Mouse (Mus musculus): ENCODE measurements around the gene Emc6. TPM values are rescaled to one million over a fixed set of nuclear protein-coding genes. Genes with fewer than 3 reads are reported as not detected.

The Emc6 gene
- polyA plus RNA-seq (2016; fragmentation: Nextera tagmentation; extraction: Ambion mirVana): 99.7 and 104 TPM in 2 replicates

GRCm38 (mm10) chr11:73176608-73177508 is at the start of gene Emc6, which contains the start of gene Tax1bp3:
TSS of gene Emc6 (minus strand) at chr11:73177037.
TSS of gene Tax1bp3 (plus strand) at chr11:73177083.
- no peaks in the 10 kb centered on the region for H3K9me3 ChIP-seq
- ATAC-seq (ENCODE audit: insufficient number of reproducible peaks, insufficient read depth, low FRiP score, low TSS enrichment): peak; percentile 96
- peak within 1 kb of the TSS; percentile 95 for H3K27ac ChIP-seq
- peak within 1 kb of the TSS; percentile 96 for H3K4me3 ChIP-seq
- H3K36me3 ChIP-seq: peaks cover 22% of the 10 kb centered on the region
- H3K4me1 ChIP-seq: peaks cover 15% of the 10 kb centered on the region
- H3K9ac ChIP-seq: peak within 1 kb of the TSS; percentile 93
- under 1% methylated on average over 81 of the region's 81 CpGs for WGBS
- H3K27me3 ChIP-seq: no peaks in the 10 kb centered on the region
- peak within 1 kb of the TSS; percentile 74 for H3K4me2 ChIP-seq (replicated peaks)

GRCm38 (mm10) chr11:73225856-73226255 is 49.0 kb upstream of the Emc6 start:
- WGBS: 88% methylated on average over 6 of the region's 6 CpGs

GRCm38 (mm10) chr11:73223966-73224365 is 47.1 kb upstream of the Emc6 start:
- H3K27ac ChIP-seq: no peak overlapping the region
- no peak overlapping the region for H3K4me3 ChIP-seq
- 74% methylated on average over 2 of the region's 2 CpGs for WGBS
- no peaks in the 10 kb centered on the region for H3K36me3 ChIP-seq
- H3K9ac ChIP-seq: no peak overlapping the region
- no peaks in the 10 kb centered on the region for H3K4me1 ChIP-seq
- no peak for ATAC-seq (ENCODE audit: insufficient number of reproducible peaks, insufficient read depth, low FRiP score, low TSS enrichment)
- H3K4me2 ChIP-seq (replicated peaks): no peak overlapping the region
- no peaks in the 10 kb centered on the region for H3K27me3 ChIP-seq
- no peaks in the 10 kb centered on the region for H3K9me3 ChIP-seq

More at GRCm38 (mm10) chr11:73225856-73226255, 49.0 kb upstream of the Emc6 start:
- ATAC-seq (ENCODE audit: insufficient number of reproducible peaks, insufficient read depth, low FRiP score, low TSS enrichment): no peak
- no peaks in the 10 kb centered on the region for H3K36me3 ChIP-seq
- no peaks in the 10 kb centered on the region for H3K27me3 ChIP-seq
- H3K9ac ChIP-seq: no peak overlapping the region
- no peaks in the 10 kb centered on the region for H3K9me3 ChIP-seq
- H3K4me1 ChIP-seq: no peaks in the 10 kb centered on the region
- no peak overlapping the region for H3K4me2 ChIP-seq (replicated peaks)
- no peak overlapping the region for H3K4me3 ChIP-seq
- no peak overlapping the region for H3K27ac ChIP-seq

- Histone ChIP-seq H3K4me2 (replicated peaks) (no peak overlapping the region), H3K27ac (no peak overlapping the region), H3K4me3 (no peak overlapping the region), H3K4me1 (no peaks in the 10 kb centered on the region), H3K9ac (no peak overlapping the region), H3K36me3 (no peaks in the 10 kb centered on the region), H3K9me3 (no peaks in the 10 kb centered on the region), H3K27me3 (no peaks in the 10 kb centered on the region)
- 41% methylated on average over 5 of the region's 5 CpGs for WGBS
- no peak for ATAC-seq (ENCODE audit: insufficient number of reproducible peaks, insufficient read depth, low FRiP score, low TSS enrichment)
Measured at GRCm38 (mm10) chr11:73222846-73223245, 46.0 kb upstream of the Emc6 start.

GRCm38 (mm10) chr11:73220651-73221050 is 43.8 kb upstream of the Emc6 start:
- Histone ChIP-seq H3K9ac (no peak overlapping the region), H3K27ac (no peak overlapping the region), H3K27me3 (no peaks in the 10 kb centered on the region), H3K9me3 (no peaks in the 10 kb centered on the region), H3K36me3 (no peaks in the 10 kb centered on the region), H3K4me3 (no peak overlapping the region), H3K4me2 (replicated peaks) (no peak overlapping the region), H3K4me1 (no peaks in the 10 kb centered on the region)
- no peak for ATAC-seq (ENCODE audit: insufficient number of reproducible peaks, insufficient read depth, low FRiP score, low TSS enrichment)
- 83% methylated on average over 1 of the region's 1 CpGs for WGBS

- H3K4me3 ChIP-seq: no peak overlapping the region
- no peaks in the 10 kb centered on the region for H3K4me1 ChIP-seq
- no peaks in the 10 kb centered on the region for H3K9me3 ChIP-seq
- H3K36me3 ChIP-seq: no peaks in the 10 kb centered on the region
- 61% methylated on average over 2 of the region's 2 CpGs for WGBS
- H3K27me3 ChIP-seq: no peaks in the 10 kb centered on the region
- no peak overlapping the region for H3K27ac ChIP-seq
- no peak overlapping the region for H3K4me2 ChIP-seq (replicated peaks)
- ATAC-seq (ENCODE audit: insufficient number of reproducible peaks, insufficient read depth, low FRiP score, low TSS enrichment): no peak
- no peak overlapping the region for H3K9ac ChIP-seq
Measured at GRCm38 (mm10) chr11:73219671-73220070, 42.8 kb upstream of the Emc6 start.

- no peaks in the 10 kb centered on the region for H3K27me3 ChIP-seq
- H3K27ac ChIP-seq: no peak overlapping the region
- 80% methylated on average over 3 of the region's 3 CpGs for WGBS
- H3K9me3 ChIP-seq: no peaks in the 10 kb centered on the region
- no peak overlapping the region for H3K4me3 ChIP-seq
- no peaks in the 10 kb centered on the region for H3K4me1 ChIP-seq
- ATAC-seq (ENCODE audit: insufficient number of reproducible peaks, insufficient read depth, low FRiP score, low TSS enrichment): no peak
- no peaks in the 10 kb centered on the region for H3K36me3 ChIP-seq
- no peak overlapping the region for H3K9ac ChIP-seq
- no peak overlapping the region for H3K4me2 ChIP-seq (replicated peaks)
Measured at GRCm38 (mm10) chr11:73213956-73214355, 37.1 kb upstream of the Emc6 start.

GRCm38 (mm10) chr11:73207621-73208020 is 30.8 kb upstream of the Emc6 start:
- no peaks in the 10 kb centered on the region for H3K36me3 ChIP-seq
- no peaks in the 10 kb centered on the region for H3K4me1 ChIP-seq
- no peak overlapping the region for H3K27ac ChIP-seq
- H3K4me3 ChIP-seq: no peak overlapping the region
- no peaks in the 10 kb centered on the region for H3K9me3 ChIP-seq
- H3K4me2 ChIP-seq (replicated peaks): no peak overlapping the region
- 79% methylated on average over 2 of the region's 2 CpGs for WGBS
- H3K9ac ChIP-seq: no peak overlapping the region
- no peaks in the 10 kb centered on the region for H3K27me3 ChIP-seq
- no peak for ATAC-seq (ENCODE audit: insufficient number of reproducible peaks, insufficient read depth, low FRiP score, low TSS enrichment)

- Histone ChIP-seq H3K27ac (no peak overlapping the region), H3K4me3 (no peak overlapping the region), H3K36me3 (no peaks in the 10 kb centered on the region), H3K4me2 (replicated peaks) (no peak overlapping the region), H3K9ac (no peak overlapping the region), H3K9me3 (no peaks in the 10 kb centered on the region), H3K27me3 (no peaks in the 10 kb centered on the region), H3K4me1 (no peaks in the 10 kb centered on the region)
- no peak for ATAC-seq (ENCODE audit: insufficient number of reproducible peaks, insufficient read depth, low FRiP score, low TSS enrichment)
- 60% methylated on average over 7 of the region's 7 CpGs for WGBS
Measured at GRCm38 (mm10) chr11:73205194-73205593, 28.4 kb upstream of the Emc6 start.

GRCm38 (mm10) chr11:73203895-73204294 is 27.1 kb upstream of the Emc6 start:
- Histone ChIP-seq H3K36me3 (no peaks in the 10 kb centered on the region), H3K4me3 (no peak overlapping the region), H3K9ac (no peak overlapping the region), H3K27ac (no peak overlapping the region), H3K27me3 (no peaks in the 10 kb centered on the region), H3K9me3 (no peaks in the 10 kb centered on the region), H3K4me1 (no peaks in the 10 kb centered on the region), H3K4me2 (replicated peaks) (no peak overlapping the region)
- 82% methylated on average over 8 of the region's 8 CpGs for WGBS
- ATAC-seq (ENCODE audit: insufficient number of reproducible peaks, insufficient read depth, low FRiP score, low TSS enrichment): no peak

GRCm38 (mm10) chr11:73201597-73201996 is 24.8 kb upstream of the Emc6 start:
- 28% methylated on average over 4 of the region's 4 CpGs for WGBS
- H3K4me3 ChIP-seq: no peak overlapping the region
- no peak overlapping the region for H3K9ac ChIP-seq
- no peak overlapping the region for H3K4me2 ChIP-seq (replicated peaks)
- no peaks in the 10 kb centered on the region for H3K9me3 ChIP-seq
- H3K36me3 ChIP-seq: no peaks in the 10 kb centered on the region
- peaks cover 9% of the 10 kb centered on the region for H3K4me1 ChIP-seq
- no peak for ATAC-seq (ENCODE audit: insufficient number of reproducible peaks, insufficient read depth, low FRiP score, low TSS enrichment)
- no peak overlapping the region for H3K27ac ChIP-seq
- no peaks in the 10 kb centered on the region for H3K27me3 ChIP-seq

GRCm38 (mm10) chr11:73201021-73201420 is 24.2 kb upstream of the Emc6 start:
- Histone ChIP-seq H3K9me3 (no peaks in the 10 kb centered on the region), H3K4me2 (replicated peaks) (no peak overlapping the region), H3K4me3 (no peak overlapping the region), H3K27ac (no peak overlapping the region), H3K4me1 (peaks cover 9% of the 10 kb centered on the region), H3K27me3 (no peaks in the 10 kb centered on the region), H3K9ac (no peak overlapping the region), H3K36me3 (no peaks in the 10 kb centered on the region)
- no peak for ATAC-seq (ENCODE audit: insufficient number of reproducible peaks, insufficient read depth, low FRiP score, low TSS enrichment)
- 75% methylated on average over 2 of the region's 2 CpGs for WGBS

Data from embryonic facial prominence, embryonic 12.5 days (tissue).